Mouse (Mus musculus) ZHBTc4 (cell line): Measurements from ENCODE around the gene Ercc8.
A peak's percentile ranks its signal among the peaks of the same experiment; 100 is the strongest.

Experiments
- DNase-seq: peaks from one replicate; pipeline ENCODE4 v3.0.0-alpha.2; 2011; ENCODE audit warnings: low read depth, low spot score

Ercc8 gene

DNA sequence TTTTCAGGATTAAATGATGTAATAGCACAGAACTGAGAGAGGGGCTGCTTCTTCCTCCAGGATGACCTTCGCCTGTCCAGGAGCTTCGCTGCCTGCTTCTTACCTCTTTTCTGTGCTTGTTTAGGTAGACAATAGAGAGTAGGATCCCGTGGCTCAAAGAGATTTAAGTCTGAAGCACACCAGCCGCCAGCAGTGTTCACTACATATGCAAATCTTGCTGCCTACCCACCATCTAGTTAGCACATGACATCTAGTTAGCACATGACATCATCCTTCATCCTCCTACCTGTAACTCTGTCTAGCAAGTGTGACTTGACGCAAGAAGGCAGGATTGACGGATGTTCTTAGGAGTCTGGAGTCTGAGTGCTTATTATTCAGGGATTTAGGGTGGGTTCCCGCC, 61.2 kb downstream of the Ercc8 start:
- DNase-seq, result peak; percentile 61

DNA sequence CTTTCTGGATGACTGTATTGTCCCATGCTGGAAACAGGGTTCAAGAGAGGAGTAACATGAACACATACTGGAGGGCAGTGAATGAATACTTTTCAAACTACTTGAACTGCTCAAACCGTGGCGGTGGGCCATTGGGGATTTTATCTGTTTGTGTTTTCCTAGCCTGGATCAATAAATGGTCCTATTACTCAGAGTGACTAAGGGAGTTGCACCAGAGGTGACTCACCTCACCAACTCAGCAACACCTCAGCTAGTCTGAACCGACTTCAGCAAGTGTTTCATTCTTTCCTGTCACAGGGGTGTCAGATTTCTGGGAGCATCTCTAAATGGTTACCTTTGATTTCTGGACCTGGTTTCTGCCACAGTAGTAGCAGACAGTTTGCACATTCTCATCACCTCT, 70.7 kb downstream of the Ercc8 start:
- DNase-seq, result no peak

DNA sequence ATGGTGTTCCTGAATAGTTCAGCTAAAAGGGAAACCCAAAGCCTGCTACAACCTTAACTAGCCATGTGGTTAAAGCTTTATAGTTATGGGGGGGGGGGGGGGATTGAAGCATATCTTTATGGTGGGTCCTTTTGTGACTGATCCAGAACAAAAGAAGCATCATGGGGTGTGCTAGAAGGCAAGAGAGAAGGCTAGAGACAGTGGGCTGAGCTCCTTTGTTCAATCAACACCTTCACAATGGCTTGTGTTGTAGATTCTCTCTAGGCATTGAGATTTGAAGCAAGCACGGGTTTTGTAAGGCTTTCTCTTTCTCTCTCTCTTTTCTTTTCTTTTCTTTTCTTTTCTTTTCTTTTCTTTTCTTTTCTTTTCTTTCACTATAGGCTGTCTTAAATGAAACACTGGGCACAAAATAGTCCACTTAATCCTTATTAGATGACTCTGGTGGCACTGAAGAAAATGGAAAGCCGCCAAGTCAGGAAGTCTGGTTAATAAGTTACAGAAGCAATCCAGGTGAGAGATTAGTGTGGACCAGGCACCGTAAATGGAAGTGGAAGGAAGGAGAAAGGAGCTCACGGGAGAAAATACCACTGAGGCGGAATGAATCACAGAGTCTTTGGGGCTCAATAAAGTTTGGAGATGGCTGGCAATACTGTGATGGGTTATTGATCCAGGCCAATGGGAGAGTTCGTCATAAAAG, 71.3 kb downstream of the Ercc8 start:
- no peak for DNase-seq

DNA sequence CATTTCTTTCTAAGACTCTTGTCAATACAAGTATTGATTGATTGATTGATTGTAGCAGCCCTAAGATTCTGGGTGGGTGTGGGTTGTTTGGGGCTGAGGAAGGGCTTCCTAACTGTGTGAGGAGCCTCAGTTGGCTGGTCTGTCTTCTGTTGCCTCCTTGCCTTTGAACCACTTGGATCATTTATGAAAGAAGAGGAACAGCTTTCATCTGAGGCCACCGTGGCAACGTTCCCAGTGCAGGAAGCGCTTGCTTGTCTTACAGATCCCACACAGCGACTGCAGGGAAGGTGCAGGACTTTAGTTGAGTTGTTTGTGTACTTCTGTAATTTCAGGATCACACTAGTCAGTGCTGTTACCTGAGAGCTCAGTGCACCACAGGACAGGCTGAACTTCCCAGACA, 81.5 kb downstream of the Ercc8 start:
- no peak for DNase-seq

DNA sequence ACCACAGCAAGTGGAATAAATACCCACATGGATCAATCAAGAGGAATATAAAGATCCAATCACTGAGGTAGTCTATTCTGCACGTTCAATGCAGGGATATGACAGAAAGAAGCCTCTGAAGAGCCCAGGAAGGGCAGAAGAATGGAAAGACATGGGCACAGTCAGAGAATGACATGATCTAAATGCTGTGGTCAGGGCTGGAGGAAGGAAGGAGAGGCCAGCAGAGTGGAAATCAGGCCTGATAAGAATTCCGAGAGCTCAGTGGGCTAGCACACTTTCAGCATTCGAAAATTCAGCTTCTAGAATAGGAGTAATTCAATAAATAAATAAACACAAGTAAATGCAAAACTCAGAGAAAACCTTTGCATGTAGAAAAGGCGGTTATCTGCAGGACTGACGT, 83.2 kb downstream of the Ercc8 start:
- no peak for DNase-seq
